Mouse (Mus musculus): ENCODE measurements around the gene Prkg1.
"Not testable (repeated sequence)": the region's sequence is repeated elsewhere in the genome, so short reads cannot be mapped to it uniquely, and the experiment has no call there.

Gene Prkg1

GRCm38 (mm10) chr19:31442311-31442710, 322.5 kb downstream of the Prkg1 start:
- no peak for DNase-seq (ENCODE audit: low spot score in 2 of 2)

- DNase-seq (ENCODE audit: low spot score in 2 of 2), result no peak
These were observed 331.4 kb downstream of the Prkg1 start for GRCm38 (mm10) chr19:31433446-31433845.

GRCm38 (mm10) chr19:31431411-31431810, 333.4 kb downstream of the Prkg1 start:
- DNase-seq (ENCODE audit: low spot score in 2 of 2), result no peak

- no peak for DNase-seq (ENCODE audit: low spot score in 2 of 2)
These were observed 338.7 kb downstream of the Prkg1 start for GRCm38 (mm10) chr19:31426142-31426541.

- DNase-seq (ENCODE audit: low spot score in 2 of 2), result no peak
These were observed 339.6 kb downstream of the Prkg1 start for GRCm38 (mm10) chr19:31425199-31425598.

- no peak for DNase-seq (ENCODE audit: low spot score in 2 of 2)
These were observed 340.5 kb downstream of the Prkg1 start for GRCm38 (mm10) chr19:31424319-31424718.

GRCm38 (mm10) chr19:31413571-31413970, 351.3 kb downstream of the Prkg1 start:
- DNase-seq (ENCODE audit: low spot score in 2 of 2), result no peak

- DNase-seq (ENCODE audit: low spot score in 2 of 2), result peak in 1 of 2 experiments; percentile 44
These were observed 368.7 kb downstream of the Prkg1 start for GRCm38 (mm10) chr19:31396096-31396495.

GRCm38 (mm10) chr19:31385353-31385752, 379.5 kb downstream of the Prkg1 start:
- no peak for DNase-seq (ENCODE audit: low spot score in 2 of 2)

- DNase-seq (ENCODE audit: low spot score in 2 of 2), result peak; percentile 24 to 36
These were observed 381.0 kb downstream of the Prkg1 start for GRCm38 (mm10) chr19:31383881-31384280.

GRCm38 (mm10) chr19:31370106-31370505, 394.7 kb downstream of the Prkg1 start:
- DNase-seq (ENCODE audit: low spot score in 2 of 2), result no peak

- DNase-seq (ENCODE audit: low spot score in 2 of 2), result no peak
These were observed 395.7 kb downstream of the Prkg1 start for GRCm38 (mm10) chr19:31369116-31369515.

GRCm38 (mm10) chr19:31362051-31362450, 402.8 kb downstream of the Prkg1 start:
- no peak for DNase-seq (ENCODE audit: low spot score in 2 of 2)

- no peak for DNase-seq (ENCODE audit: low spot score in 2 of 2)
These were observed 403.3 kb downstream of the Prkg1 start for GRCm38 (mm10) chr19:31361575-31361974.

GRCm38 (mm10) chr19:31361161-31361560, 403.7 kb downstream of the Prkg1 start:
- DNase-seq (ENCODE audit: low spot score in 2 of 2), result peak; percentile 30 to 56

- DNase-seq (ENCODE audit: low spot score in 2 of 2), result no peak
These were observed 409.9 kb downstream of the Prkg1 start for GRCm38 (mm10) chr19:31354959-31355358.

GRCm38 (mm10) chr19:31352784-31353183, 412.0 kb downstream of the Prkg1 start:
- DNase-seq (ENCODE audit: low spot score in 2 of 2), result not testable (repeated sequence)

GRCm38 (mm10) chr19:31351796-31352195, 413.0 kb downstream of the Prkg1 start:
- no peak for DNase-seq (ENCODE audit: low spot score in 2 of 2)

GRCm38 (mm10) chr19:31342150-31342549, 422.7 kb downstream of the Prkg1 start:
- peak in 1 of 2 experiments; percentile 19 for DNase-seq (ENCODE audit: low spot score in 2 of 2)

GRCm38 (mm10) chr19:31340898-31341297, 423.9 kb downstream of the Prkg1 start:
- DNase-seq (ENCODE audit: low spot score in 2 of 2), result no peak

GRCm38 (mm10) chr19:31338355-31339101, 426.3 kb downstream of the Prkg1 start:
- DNase-seq (ENCODE audit: low spot score in 2 of 2), result no peak

- no peak for DNase-seq (ENCODE audit: low spot score in 2 of 2)
These were observed 427.0 kb downstream of the Prkg1 start for GRCm38 (mm10) chr19:31337863-31338217.

GRCm38 (mm10) chr19:31337163-31337862, 427.5 kb downstream of the Prkg1 start:
- no peak for DNase-seq (ENCODE audit: low spot score in 2 of 2)

Data from frontal cortex, postnatal 36 days (tissue).